Mouse (Mus musculus) bone marrow macrophage, adult 2 months (primary cell): Measurements from ENCODE around the gene Rabif.

ENCODE experiments used
- CTCF ChIP-seq: IDR thresholded peaks from 2 replicates; pipeline ENCODE4 v1.5.1; 2012; ENCODE audit warnings: low read depth, mild to moderate bottlenecking, low read length, moderate library complexity
- POLR2A ChIP-seq: IDR thresholded peaks from 2 replicates; pipeline ENCODE4 v1.6.1; 2012; ENCODE audit warnings: mild to moderate bottlenecking, low read depth, low read length, borderline replicate concordance

DNA sequence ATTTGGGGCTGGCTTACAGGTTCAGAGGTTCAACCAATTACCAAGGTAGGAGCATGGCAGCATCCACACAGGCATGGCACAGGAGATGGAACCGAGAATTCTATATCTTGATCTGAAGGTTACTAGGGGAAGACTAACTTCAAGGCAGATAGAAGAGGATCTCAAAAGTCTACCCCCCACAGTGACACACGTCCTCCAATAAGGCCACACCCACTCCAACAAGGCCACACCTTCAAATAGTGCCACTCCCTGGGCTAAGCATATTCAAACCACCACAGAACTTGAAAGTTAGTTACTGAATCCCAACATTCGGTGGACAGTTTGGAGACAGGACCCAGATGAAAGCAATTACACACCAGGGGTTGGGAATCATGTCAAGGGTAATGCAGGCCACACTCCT lies 41.1 kb downstream of the Rabif start:
- no peak for TF ChIP-seq POLR2A
- TF ChIP-seq CTCF = no peak
